Mouse (Mus musculus) layer of hippocampus, adult 18-20 months (tissue): Measurements from ENCODE around the gene Sipa1l1. TPM values are rescaled to one million over a fixed set of nuclear protein-coding genes. Genes with fewer than 3 reads are reported as not detected.

Experiments
- DNase-seq, 2 experiments: peaks; one replicate each; pipeline ENCODE4 v3.0.0; 2022; ENCODE audit warnings: low spot score in 2 of 2
- total RNA-seq, 2 experiments: library from RNA; stranded (reverse); gene quantifications; 2 replicates each; pipeline ENCODE4 v1.2.3; 2021

Gene Sipa1l1
- total RNA-seq, 2 experiments from 2014 or later, result 231 to 242 TPM

DNA sequence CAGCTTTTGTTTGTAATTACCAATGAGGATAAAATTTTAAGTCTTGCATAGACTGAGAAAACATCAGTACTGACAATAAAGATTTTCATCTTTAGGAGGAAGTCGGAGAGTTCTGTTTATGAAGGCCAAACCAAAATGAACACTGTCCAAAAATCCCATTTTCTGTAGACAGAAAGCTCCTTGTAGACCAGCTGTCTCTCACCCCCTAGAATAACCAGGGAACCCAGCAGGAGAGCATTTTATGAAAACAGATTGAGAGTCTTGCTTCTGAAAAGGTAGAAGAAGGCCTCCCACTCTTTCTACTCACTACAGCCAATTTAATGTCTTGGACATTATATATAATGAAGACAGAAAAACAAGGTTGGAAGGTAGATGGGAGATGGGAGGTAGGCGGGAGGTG lies 198.2 kb downstream of the Sipa1l1 start:
- no peak for DNase-seq

DNA sequence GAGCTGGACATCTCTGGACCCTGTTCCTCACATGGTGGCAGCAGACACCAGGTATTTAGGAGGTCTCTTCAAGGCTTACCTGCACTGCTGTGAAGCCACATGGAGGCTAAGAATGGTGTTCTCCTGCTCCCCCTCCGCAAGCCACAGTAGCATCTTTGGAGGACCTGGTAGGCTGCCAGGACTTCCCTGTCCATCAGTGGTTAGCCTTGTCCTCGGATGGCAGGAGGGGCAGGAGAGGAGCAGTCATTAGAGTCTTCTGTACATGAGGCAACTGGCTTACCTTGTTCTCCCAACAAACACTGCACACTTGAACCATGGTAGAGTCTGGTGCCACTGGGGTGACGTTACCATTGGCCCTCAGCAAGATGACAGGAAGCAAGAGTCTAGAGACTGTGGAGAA lies 198.9 kb downstream of the Sipa1l1 start:
- DNase-seq, result no peak

DNA sequence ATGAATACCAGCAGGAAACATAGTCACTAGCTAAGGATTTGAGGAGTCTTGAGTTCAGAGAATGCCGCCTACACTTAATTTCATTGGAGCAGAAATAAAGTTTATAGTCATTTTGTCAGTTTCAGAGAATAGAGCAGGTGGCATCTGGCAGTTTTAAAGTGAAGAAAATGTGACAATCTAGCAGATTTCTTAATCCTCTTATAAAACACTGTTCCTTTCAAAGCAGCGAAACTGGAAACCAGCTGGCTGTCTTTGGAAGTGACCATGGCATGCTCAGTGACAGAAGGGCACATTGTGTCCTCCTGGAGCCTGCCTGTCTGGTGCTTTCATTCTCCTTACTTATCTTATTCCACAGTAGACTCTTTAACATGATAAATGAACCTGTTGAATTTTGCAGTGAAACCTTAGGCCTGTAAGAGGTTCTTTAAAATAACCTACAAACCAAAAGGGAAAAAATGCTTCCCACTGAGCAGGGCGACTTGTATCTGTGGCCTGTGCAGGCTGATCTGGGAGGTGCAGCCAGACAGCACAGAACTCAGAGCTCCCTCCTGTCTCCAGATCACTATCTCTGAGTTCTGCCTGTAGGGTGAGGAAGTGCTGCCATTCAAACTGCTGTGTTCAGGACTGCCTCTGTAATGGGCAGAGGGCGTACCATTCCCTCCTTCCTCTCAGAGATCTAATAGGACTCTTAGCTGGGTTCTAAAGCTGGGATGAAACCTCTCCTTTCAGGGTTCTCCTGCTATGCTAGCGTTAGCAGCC lies 200.5 kb downstream of the Sipa1l1 start:
- peak in 1 of 2 experiments; percentile 53 for DNase-seq

DNA sequence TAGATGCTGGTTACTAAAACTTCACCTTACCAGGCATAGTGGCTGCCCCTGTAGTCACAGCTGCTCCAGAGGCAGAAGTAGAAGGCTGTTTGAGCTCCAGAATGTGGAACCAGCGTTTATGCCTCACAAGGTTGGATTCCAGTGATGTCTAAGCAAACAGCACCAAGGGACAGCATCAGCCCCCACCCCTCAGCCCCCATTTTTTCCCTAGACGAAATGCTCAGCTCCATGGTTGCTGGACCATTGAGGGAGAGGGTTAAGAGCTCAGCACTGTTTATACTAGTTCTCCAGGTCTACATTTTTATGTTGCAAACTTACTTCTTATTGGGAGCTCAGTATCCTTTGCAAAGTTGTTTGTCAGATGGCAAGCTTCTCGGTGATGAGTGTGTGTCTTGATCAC lies 202.1 kb downstream of the Sipa1l1 start:
- DNase-seq, result no peak

DNA sequence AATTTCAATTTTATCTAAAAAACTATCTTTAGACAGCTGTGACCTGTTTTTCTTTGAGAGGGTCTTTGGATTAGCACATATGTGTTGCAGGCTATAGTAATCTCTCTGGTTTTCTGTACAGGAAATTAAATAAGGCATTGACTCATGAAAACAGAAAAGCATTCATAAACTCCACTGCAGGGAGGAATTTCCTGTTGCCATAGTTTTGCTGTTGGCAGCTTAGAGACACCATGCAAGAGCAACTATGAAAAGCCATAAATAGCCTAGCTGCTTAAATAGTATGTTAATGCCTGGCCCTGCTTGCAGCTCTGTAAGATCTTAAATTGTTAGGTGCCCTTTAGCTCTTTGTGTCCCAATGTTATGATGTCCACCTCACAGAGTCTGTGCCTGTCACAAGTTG lies 204.9 kb downstream of the Sipa1l1 start:
- DNase-seq, result peak in 1 of 2 experiments; percentile 50

DNA sequence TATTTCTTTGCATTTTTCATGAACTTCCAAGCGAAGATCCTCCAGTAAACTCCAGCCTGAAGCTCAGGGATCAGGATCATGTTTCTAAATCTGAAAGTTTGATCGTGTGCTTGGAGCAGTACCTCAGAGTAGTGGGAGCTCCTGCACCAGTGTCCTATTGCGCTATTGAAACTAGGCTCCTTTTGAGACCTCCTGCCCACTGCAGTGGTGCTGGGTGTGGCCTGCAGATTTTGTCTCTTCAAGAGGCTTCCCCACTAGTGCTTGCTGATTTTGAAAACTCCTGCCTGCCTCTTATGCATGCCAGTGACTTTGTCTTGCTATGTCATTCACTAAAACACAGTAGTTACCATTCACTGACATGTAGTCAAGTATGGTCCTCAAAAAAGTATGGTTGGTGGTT lies 213.8 kb downstream of the Sipa1l1 start:
- no peak for DNase-seq

DNA sequence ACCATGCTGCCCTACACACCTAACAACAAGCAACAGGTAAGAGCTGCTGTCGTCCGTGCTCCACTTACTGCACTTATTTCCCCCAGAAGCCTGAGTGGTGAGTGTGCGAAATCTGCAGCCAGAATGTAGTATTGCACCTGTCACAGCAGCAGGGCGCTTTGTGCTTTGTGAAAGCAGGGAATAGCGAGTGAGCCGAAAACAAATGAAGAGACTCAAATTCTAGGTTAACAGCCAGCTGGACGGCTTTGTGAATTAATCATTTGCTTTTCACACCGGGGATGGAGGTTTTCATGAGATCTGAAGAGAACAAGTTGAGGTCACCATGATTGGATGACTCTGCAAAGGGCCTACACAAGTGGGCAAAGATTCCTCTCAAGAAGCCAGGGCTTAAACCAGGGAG lies 215.6 kb downstream of the Sipa1l1 start:
- DNase-seq, result no peak

DNA sequence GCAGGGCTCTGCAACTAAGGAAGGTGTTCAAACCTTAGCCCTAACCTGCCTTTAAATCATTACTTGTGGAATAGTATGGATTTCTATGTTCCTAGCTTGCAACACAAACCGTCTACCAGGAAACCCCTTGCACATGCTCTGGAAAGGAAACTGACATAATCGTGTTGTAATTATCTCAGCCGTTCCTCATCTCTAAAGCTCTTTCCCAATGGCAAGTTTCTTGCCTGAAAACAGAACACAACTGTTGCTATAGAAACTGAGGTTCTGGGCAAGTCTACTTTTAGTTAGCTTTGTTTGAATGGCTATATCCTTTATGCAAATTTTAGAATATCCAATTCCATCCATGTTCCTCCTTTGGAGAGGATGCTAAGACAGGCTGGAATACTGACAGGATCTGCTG lies 217.9 kb downstream of the Sipa1l1 start:
- peak in 1 of 2 experiments; percentile 42 for DNase-seq

DNA sequence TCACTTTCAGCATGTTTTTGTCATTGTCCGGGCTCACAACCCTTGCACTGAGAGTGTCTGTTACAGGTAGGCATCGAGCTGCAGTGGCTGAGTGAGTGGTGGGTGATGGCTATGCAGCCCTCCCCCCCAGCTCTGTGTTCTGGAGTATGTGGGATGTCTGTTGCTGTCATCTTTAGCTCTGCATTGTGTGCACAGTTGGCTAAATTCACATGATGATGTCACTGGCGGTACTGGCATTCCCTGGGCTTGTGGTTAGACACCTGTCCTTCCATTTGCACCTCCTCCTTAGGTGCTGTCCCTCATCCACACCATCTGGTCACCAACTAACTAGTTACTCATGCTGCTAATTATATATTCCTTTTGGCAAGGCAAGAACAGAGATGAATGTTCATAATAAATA lies 218.5 kb downstream of the Sipa1l1 start:
- DNase-seq, result peak; percentile 79 to 90

DNA sequence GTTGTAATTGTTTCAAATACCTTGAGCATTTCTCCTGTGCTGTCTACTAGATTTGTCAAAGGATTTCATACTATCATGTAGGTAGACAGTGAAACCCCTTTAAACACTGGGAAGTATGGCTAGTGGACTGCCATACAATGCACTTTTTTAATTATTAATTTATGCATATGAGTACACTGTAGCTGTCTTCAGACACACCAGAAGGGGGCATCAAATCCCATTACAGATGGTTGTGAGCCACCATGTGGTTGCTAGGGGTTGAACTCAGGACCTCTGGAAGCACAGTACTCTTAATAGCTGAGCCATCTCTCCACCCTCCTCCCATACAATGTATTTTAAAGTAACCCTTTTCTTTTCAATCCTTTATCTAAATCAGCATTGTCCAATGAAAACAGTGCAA lies 219.0 kb downstream of the Sipa1l1 start:
- no peak for DNase-seq

DNA sequence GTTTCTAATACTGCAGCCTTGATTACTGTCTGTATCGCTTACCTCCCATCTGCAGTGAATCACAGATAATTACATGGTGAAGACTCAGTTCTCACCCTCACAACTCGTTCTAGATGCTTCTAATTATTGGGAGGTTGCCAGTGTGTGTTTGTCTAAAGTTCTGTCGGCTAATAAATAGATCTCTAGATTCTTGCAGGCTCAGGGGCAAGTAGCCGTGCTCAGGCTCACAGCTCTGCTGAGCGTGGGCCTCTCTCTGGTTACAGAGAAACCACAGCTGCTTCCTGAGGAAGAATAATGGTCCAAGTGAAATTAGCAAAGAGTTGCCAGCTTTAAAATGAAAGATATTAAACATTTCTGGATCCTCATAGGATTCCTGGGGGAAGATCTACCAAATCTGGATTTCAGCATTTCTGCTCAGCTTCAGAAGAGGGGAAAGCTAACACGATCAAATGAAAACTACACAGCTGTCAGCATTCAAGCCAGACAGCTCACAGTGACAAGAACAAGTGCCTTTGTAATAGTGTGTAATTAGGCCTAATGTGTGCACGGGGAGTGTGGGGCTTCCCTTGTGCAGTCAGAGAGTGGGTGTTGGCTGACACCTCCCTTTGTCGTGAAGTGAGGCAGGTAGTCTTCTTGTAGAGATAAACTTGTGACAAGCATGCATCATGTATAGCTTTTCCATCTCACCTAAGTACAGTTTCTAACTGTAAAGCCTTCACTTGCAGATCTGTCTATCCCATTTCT lies 225.2 kb downstream of the Sipa1l1 start:
- no peak for DNase-seq

DNA sequence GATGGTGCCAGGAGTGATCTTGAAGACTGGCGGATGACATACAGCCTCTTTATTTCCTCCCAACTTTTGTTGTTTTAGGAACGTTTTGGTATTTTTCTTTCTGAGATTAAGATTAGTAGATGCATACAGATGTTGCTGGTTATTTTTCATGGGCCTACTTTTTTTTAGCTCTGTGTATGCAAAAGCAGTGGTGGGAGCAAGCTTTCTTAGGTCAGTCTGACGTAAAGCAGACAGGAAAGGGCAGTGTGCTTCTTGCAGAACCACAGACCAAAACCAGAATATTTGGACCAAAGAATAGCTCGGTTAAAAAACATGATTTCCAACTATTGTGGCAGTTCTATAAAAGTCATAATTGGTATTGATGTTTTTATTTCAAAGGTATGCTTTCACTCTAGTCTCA lies 226.1 kb downstream of the Sipa1l1 start:
- DNase-seq, result no peak

DNA sequence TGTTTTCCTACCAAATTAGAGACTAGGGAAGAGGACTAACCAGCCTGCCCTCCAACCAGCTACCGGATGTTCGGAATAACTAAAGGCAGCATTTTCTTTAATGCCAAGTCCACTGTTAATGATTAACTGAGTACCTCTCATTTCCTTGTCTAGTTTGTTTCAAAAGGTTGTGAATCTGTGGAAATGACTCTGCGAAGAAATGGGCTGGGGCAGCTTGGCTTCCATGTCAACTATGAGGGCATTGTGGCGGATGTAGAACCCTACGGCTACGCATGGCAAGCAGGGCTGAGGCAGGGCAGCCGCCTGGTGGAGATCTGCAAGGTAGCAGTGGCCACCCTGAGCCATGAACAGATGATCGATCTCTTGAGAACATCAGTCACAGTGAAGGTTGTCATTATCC lies 228.1 kb downstream of the Sipa1l1 start:
- no peak for DNase-seq

DNA sequence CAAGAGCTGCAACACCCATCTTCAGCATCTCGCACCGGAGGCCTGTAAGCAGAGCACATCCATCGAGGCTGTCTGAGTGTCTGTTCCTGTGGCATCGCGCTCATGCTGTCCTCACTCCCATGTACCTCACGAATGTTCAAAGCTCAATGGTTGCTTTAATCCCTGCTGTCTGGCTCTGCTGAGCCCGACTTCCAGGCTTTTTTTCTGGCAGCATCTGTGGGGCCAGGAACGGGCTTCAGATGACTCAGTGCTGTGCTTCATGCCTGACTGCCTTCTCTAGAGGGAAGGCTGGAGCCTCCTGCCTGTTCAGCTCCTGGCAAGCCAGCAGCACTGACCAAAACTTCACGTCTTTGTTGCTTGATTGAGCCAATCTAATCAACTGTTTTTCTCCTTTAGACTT lies 228.6 kb downstream of the Sipa1l1 start:
- DNase-seq, result peak in 1 of 2 experiments; percentile 61

DNA sequence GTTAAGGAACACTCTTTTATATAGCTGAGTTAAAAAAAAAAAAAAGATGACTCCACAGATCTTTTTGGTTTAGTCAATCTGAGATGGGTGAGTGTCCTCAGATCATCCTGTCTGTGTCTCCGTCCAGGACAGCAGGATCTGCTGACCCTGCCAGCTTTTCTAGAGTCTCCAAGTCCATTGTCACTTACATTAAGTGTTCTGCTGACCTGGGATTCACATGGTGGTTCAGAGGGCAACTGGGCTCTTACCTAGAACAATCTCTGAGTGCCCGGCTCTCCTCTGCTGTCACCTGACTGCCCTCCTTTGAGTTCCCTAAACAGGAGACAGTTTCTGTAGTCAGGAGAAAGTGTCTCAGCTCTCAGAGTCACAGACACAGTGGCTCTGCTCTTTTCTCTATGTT lies 229.8 kb downstream of the Sipa1l1 start:
- DNase-seq, result no peak

DNA sequence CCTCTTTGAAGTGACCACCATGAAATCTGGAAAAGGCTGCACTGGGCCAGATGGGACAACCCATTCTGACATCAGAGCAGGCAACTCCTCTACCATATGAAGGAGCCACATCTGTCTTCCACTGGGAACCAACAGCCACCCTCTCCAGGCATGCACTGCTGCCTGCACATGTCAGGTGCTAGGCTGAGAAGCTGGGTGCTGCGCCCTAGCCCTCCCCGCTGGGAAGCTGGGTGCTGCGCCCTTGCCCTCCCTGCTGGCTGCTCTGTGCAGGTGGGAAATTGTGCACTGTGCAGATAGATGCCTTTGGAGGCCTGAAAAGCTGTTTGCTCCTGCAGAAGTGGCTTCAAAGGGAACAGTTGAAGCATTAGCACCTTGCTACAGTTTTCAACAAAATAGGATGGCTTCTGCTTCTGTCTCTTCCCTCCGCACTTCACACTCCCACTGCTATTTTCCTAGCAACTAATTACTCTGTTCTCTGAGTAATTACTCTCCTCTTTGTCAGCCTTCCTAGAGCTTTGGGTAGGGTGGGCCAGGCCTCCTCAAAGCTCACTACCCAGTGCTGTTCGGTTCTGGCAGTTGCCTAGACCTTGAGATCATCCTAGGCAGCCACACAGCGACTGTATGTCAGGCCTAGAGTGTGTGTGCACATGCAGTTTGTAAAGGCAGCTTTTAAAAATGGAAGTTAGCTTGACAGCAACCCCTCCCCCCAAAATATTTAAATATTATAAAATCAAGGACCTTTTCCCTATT lies 231.0 kb downstream of the Sipa1l1 start:
- peak in 1 of 2 experiments; percentile 34 for DNase-seq

DNA sequence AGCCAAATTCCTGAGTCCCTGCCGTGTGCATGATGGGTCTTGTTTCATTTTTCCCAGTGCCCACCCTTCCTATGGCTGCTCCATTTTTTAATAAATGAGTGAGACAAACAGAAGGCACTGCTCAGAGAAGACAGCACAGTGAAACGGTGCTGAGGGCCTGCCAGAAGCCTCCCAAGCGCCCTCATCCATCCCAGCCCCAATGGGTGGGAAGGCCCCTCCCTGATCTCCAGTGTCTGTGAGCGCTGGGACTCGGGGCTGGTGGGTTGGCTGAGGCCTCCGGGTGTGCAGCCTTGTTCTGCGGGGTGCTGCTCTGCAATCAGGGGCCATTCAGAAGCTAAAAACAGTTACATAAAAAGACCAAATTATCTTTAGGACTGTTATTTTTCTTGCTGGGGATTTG lies 231.7 kb downstream of the Sipa1l1 start:
- no peak for DNase-seq

DNA sequence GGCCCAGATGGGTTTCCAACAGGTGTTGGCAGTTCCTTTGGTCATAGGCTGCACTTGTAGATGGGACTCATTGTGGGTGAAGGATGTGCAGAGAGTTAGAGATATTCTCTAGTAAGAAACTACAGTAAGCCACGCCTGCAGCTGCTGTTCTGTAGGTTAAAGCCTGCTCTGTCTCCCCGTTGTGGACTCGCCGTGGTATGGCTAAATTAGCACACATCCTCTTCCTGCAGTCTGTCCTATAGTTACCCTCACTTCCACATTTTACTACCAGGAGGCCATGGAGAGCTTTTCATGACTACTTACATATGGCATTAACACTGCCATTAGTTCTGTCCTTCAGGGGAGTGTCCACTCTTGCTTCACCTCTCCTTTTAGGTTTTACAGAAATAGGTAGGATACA lies 232.3 kb downstream of the Sipa1l1 start:
- DNase-seq, result no peak

DNA sequence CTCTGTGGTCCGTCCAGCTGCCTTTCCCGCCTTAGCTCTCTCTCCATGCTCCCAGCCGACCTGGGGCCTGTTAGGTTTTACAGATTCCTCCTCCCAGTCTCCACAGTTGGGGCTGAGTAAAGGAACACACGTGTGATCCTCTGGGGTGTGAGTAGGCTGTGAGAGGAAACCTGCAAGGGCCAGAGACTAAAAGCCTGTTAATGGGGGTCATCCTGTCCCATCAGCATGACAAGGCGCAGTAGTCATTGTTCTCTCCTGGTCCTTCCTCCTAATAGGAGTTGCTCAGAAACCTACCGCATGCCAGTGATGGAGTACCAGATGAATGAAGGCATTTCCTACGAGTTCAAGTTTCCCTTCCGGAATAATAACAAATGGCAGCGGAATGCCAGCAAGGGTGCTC lies 233.5 kb downstream of the Sipa1l1 start:
- DNase-seq, result no peak

DNA sequence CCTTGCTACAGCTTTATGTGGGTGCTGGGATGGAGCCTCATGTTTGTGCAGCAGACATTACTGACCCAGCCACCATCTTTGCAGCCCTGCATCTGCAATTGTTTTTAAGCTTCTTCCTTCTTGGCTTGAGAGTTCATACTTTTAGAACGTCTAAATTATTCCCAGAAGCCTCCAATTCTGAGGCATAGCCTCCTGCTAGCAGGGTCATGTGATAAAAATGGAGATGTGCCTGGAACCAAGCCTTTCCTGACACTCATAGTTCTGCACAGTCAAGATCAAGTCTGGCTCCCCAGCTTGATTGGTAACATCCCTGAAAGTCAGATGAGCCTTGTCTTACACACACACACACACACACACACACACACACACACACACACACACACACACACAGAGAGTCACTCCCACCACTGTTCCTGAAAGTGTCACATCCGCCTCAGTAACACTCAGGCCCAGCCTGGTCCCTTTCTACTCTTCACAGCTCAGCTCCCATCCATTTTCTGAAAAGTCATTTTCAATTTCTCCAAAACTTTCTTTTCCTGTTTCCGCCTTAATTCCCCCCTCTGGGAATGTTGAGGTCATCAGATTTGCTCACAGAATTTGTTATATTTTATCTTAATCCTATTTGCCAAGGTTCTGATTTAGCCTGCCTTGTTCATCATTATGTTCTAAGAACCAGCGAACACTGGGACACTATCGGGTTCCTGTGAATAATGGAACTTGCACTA lies 238.6 kb downstream of the Sipa1l1 start:
- no peak for DNase-seq

DNA sequence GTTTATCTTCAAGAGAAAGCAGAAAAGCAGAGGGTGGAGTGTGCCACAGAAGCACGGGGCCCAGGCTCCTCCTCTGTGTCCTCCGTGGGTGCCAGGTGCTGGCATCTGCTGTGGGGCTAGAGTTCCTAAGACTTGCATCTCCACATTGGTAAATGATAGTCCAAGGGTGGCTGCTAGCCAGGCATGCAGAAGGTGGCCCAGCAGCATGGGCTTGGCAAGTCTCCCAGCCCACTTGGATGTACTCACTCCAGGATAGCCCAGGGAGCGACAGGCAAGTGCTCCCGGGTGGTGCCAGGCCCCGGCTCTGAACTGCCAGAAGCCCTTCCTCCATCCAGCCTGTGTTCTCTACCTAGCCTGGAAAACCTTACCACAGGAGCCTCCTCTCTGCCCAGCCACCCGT lies 239.4 kb downstream of the Sipa1l1 start:
- DNase-seq, result peak in 1 of 2 experiments; percentile 51
